Mouse (Mus musculus) heart, adult 8-10 months (tissue): ENCODE results near the gene N4bp2l2. TPM values are rescaled to one million over a fixed set of nuclear protein-coding genes. Genes with fewer than 3 reads are reported as not detected.
"Not testable (repeated sequence)": the region's sequence is repeated elsewhere in the genome, so short reads cannot be mapped to it uniquely, and the experiment has no call there.

Experiments
- DNase-seq: peaks from one replicate; pipeline ENCODE4 v3.0.0; 2022; ENCODE audit warnings: low spot score
- total RNA-seq, 4 experiments: library from RNA; stranded (reverse); gene quantifications; 2 replicates each; pipeline ENCODE4 v1.2.4; 2022

Gene N4bp2l2
- 10 to 100 TPM; 35.4 to 48.9 (median 41.5) TPM for total RNA-seq

DNA sequence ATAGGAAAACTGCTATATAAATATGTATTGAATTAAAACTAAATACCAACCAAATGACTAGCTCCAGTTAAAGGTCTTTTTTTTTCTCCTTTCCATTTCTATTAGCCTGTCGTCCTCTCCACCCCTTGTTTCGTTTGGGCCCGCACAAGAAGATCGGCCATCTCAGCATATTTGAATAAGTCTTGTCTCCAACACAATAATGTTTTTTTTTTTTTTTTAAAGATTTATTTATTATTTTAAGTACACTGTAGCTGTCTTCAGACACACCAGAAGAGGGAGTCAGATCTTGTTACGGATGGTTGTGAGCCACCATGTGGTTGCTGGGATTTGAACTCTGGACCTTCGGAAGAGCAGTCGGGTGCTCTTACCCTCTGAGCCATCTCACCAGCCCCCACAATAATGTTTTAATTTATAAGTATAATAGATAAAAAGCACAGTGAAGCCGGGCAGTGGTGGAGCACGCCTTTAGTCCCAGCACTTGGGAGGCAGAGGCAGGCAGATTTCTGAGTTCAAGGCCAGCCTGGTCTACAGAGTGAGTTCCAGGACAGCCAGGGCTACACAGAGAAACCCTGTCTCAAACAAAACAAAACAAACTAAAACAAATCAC, at the start of gene N4bp2l2:
Gene N4bp2l2 (minus strand): TSS at position 51 of the 607 bp plus-strand sequence.
- not testable (repeated sequence) for DNase-seq

DNA sequence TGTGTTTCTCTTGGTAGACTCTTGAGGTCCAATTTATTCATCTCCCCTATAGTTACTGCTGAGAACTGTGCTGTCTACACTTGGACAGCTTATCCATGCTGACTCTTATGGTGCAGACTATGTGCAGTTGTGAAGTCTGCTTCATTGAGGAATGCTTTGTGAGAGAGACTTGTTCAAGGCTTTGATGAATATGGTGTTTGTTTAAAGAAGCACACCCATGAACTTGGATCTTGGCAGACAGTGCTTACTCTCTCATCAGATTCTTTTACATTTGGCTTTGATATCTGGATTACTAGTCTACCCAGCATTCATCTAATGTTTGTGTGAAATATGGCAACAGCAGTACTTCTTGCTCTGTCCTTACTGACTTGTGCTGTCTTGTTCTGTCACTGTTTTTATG, 47.4 kb upstream of the N4bp2l2 start:
- no peak for DNase-seq

DNA sequence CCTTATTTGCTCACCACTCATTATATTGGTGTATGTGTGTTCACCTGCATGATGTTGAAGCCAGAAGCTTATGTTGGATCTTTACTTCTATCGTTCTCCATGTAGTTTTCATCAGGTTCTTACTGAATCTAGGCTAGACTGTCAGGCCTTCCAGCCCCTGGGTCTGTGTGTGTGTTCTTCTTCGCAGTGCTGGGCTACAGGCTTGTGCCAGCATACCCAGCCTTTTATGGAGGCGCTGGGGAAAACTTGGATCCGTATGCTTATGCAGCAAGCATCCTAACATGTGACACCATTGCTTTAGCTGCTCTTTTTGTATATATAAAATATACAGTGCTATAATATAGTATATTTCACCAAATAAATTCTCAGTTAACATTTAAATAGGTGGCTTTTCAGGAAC, 45.5 kb upstream of the N4bp2l2 start:
- DNase-seq: no peak

DNA sequence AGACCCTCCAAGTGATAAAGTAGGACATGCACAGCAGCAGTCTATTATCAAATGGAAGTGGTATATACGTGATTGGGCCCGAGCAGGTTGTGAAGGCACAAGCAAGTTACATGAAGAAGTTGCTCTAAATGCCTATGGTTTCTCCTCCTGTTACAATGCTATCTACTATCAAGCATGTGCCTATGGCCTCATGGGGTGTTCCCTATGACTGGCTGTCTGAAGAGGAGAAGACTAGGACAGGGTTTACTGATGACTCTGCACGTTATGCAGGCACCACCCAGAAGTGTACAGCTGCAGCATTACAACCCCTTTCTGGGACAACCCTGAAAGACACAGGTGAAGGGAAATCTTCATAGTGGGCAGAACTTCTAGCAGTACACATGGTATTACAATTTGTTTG, 41.2 kb upstream of the N4bp2l2 start:
- DNase-seq: not testable (repeated sequence)

DNA sequence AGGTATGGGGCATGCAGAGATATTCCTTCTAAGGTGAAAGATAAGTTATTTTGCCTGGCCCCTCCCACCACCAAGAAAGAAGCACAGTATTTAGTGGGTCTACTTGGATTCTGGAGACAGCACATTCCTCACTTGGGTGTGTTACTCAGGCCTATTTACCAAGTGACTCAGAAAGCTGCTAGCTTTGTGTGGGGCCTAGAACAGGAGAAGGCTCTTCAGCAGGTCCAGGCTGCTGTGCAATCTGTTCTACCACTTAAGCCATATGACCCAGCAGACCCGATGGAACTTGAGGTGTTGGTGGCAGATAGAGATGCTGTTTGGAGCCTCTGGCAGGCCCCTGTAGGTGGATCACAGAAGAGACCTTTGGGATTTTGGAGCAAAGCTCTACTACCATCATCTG, 40.7 kb upstream of the N4bp2l2 start:
- not testable (repeated sequence) for DNase-seq

DNA sequence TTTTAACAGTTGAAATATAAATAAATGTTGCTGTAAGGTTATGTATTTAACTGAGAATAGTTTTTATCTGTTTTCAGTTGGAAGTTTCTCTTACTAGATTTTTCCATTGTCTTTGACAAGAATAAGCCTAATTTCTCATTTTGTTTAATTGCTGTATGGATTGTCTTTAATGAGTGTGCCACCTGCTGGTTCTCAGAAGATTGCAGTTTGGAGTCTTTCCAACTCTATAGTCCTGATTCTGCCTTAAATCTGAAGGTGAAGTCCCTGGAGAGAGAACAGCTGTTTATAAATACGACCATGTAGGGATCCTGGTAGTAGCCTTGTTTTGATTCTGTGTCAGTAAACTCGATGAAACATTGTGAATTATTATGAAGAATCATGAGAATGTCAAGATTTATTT, 36.7 kb upstream of the N4bp2l2 start:
- DNase-seq: peak; percentile 58

DNA sequence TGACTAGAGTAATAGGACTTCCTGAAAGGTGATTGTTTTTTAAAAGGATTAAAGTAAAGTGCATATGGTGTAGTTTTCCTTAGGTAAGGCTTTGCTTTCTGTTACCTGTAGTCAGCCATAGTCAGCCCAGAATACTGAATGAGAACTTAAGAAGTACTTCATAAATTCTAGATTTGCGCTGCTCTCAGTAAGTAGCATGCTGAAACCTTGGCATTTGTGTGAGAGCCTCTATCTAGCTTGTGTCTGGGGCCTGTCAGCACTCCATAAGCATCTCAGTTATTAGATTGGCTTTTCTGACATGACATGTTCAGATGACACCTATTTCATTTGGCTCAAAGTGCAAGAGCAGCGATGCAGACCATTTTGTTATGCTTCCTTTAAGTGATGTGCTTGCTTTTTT, 27.3 kb upstream of the N4bp2l2 start:
- DNase-seq: no peak

DNA sequence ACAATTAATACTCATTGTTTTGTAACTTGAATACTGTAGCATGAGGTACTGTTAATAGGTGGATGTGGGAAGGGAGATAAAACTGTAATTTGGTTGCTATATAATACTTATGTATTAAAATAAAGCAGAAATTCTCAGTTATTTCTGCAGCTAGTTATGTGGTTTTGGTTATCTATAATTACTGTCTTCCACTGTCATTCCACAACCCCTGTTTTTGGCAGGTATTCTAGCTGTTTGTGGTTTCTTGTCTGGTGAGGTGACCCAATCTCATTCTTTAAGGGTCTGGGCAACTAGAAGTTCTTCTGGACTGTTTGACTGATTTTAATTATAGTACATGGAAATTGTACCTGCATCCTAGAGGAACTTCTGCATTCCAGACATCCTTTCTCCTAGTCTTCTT, 24.7 kb upstream of the N4bp2l2 start:
- no peak for DNase-seq

DNA sequence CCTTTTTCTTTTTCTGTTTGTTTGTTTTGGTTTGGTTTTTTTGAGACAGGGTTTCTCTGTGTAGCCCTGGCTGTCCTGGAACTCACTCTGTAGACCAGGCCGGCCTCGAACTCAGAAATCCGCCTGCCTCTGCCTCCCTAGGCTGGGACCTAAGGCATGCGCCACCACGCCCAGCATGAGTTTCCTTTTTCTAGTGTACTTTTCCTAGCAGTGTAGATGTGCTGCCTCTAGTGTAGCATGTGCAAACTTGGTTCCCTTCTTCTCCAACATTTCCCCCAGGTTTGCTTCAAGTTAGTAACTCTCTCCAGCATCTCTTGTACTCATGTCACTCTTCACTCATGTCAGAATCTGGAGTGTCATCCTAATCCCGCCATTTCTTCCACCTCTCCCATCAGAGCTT, 16.9 kb upstream of the N4bp2l2 start:
- DNase-seq: not testable (repeated sequence)

DNA sequence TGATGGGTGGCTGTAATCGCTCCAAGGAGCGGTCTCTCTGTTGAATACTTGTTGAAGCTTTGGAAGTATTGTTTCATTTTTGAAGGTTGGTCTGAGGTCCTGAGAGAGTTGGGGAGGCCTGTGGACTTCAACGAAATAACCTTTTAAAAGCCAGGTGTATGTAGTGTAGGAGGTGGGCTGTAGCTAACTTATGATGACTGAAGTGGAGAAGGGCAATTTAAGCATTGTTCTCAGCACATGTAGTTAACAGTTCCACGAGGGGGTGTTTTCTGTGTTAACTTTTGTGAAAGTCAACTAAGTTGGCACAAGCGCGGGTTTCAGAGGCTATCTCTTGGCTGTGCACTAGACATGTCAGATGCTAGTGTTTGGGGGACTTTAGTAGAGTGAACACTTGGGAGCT, 8.9 kb upstream of the N4bp2l2 start:
- no peak for DNase-seq

DNA sequence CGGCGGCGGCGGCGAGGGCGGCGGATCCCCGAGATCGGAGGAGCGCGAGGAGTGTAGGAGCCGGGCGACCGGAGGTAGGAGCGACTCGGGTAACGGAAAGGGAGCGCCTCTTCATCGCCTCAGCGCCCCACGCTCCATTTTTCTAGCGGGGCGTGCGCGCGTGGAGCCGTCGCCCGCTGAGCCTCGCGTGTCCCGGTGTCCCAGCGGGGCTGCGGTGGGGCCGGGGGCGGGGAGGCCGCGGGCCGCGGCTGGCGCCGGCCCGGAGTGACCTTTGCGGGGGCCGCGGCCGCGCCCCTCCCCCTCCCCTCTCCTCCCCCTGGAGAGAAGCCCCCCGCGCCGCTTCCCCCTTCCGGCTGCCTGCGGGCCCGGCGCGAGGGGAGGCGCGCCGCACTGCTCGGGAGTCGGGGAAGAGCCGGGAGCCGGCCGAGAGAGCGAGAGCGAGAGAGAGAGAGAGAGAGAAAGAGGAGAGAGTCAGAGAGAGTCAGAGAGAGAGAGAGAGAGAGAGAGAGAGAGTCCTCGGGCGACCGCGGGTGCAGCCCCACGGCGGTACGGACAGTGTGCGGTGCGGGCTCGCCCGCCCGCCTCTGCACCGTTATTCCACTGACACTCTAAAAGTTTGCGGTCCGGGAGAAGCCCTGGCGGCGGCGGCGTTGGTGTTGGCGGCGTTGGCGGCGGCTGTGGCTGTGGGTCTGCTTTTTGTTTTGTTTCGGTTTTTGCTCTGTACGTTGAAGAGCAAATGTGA, 8.1 kb upstream of the N4bp2l2 start:
- DNase-seq: no peak

DNA sequence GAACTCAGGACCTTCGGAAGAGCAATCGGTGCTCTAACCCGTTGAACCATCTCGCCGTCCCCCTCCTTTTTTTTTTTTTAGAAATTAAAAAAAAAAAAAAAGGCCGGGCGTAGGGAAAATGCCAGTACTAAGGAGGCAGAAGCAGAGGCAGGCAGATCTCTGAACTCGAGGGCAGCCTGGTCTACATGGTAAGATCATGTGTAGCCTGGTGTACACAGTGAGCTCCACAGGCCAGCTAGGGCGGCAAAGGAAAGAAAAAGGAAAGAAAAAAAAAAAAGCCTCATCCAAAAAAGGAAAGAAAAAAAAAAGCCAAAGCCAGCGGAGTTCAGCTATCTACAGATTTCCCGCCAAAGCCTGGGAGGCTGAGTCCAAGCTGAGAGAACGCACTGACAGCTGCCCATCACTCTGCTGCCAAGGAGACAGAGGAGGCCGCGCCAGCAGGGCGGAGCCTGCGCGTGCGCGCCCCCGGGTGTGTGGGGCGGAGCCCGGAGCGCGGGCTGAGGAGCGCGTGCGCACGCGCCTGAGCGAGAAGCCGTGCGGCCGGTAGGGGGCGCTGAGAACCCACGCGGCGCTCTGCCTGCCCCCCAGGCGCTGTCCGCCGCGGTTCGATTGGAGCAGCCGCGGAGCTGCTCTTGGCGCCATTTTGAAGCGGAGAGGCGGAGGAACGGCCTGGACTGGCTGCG, 7.3 kb upstream of the N4bp2l2 start, which contains the start of gene Pds5b:
Gene Pds5b (plus strand): TSS at position 587 of the 683 bp plus-strand sequence.
- DNase-seq: peak; percentile 88

DNA sequence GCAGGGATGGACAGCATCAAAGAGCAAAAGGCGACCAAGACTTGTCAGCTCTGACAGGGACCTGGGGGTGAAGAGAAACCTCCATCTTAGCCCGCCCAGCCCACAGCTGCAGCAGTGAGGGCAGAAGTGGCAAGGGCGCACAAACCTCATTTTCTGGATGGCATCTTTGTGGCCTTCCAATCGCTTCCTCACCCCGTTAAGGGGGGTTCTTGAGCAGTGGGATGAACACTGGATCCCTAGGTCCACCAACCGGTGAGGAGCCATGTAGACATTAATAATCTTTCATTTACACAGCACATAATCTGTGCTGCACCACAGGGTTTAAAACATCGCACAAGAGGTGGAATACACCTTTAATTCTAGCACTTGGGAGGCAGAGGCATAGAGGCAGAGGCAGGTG, 6.4 kb upstream of the N4bp2l2 start:
- no peak for DNase-seq

DNA sequence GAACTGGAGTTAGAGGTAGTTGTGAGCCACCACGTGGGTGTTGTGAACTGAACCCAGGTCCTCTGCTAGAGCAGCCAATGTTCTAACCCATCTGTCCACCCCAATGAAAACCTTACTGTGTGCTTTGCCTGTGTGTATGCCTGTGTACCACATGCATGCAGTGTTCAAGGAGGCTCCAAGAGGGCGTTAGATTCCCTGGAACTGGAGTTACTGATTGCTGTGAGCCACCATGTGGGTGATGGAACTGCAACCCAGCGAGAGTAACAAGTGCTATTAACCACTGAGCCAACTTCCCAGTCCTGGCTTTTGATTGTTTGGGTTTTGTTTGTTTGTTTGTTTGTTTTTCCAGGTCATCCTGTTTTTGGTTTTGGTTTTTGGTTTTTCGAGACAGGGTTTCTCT, 2.7 kb upstream of the N4bp2l2 start:
- DNase-seq: no peak

DNA sequence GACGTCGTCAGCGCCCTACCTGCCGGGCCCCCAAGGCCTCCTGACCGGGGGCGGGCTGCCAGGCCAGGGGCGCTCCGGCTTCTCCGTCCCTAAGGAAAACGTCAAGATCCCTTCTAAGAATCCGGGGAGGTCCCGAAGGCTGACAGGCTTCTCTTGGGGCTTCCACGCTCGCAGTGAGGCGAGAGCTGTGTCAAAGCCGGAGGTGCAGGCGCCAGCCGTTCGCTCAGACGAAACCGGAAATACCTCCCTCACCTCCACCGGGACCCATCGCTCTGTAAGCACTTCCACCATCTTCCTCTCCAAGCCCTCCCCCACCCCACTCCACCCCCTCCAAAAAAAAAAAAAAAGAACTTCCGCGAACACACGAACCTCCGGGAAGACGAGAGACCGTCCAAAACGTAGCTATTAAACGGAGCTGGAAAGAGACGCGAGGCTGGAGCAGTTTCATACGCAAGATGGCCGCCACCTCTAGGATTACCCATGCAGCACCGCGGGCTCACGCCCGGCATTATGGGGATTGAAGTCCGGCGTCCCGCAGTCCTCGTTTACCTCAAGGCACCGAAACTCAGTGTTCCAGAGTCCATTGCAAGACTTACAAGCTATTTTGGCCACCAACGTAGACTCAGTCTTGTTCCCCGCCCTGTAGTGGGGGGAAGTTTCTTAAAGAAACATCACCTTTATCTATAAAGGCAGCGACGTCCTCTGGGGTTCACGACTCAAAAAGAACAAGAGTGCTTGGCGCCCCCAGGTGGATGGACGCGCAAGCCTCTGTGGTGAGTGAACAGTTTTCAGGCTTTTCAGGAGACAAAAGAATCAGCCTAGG, 640 bp downstream of the N4bp2l2 start:
- peak; percentile 98 for DNase-seq

DNA sequence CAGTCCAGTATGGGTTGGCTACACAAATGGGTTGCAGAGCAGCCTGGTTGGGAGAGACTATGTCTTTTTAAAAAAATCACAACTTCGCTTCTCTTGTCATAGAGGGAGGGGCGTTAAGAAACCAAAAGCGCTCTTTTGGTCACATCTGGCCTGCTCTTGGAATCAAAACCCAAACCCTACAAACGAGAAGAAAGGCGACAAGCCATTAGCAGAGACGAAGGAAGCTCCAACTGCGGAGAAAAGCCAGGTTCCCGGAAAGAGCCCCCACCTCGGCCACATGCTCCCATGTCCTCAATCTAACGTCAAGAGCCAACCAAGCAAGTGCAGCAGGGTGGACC, 1.2 kb downstream of the N4bp2l2 start:
- no peak for DNase-seq

DNA sequence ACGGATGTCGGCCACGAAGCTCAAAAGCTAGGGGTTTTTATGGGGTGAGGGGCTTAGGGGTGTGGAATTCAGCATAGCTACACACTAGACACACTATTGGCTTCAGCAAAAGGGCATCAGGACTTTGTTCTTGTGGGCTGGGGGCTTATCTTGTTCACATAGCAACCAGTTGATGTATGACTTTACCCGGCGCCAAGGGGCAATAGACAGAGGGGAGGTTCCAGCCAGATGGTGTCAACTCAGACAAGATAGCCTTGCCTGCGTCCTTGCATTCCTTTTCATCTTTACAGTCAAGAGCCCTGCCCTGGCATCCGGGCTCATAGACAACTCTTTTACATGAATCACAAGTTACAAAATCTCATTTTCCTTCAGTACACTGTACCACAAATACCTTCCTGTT, 2.1 kb downstream of the N4bp2l2 start:
- DNase-seq: not testable (repeated sequence)

DNA sequence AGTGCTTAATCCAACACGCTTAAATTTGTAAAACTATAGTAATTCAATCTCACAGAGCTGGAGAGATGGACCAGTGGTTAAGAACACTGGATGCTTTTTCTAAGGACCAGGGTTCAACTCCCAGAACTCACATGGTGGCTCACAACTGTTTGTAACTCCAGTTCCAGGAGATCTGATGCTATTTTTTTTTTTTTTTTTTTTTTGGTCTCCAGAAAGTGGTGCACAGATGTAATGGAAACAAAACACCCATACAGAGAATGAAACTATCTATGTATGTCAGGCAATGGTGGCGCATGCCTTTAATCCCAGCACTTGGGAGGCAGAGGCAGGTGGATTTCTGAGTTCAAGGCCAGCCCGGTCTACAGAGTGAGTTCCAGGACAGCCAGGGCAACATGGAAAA, 5.7 kb downstream of the N4bp2l2 start:
- DNase-seq: not testable (repeated sequence)

DNA sequence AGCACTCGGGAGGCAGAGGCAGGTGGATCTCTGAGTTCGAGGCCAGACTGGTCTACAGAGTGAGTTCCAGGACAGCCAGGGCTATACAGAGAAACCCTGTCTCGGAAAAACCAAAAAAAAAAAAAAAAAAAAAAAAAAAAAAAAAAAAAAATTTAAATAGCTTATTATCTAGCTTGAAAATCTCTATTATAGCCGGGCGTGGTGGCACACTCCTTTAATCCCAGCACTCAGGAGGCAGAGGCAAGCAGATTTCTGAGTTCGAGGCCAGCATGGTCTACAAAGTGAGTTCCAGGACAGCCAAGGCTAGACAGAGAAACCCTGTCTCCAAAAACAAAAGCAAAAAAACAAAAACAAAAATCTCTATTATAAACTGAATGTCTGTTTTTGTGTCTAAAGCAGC, 6.6 kb downstream of the N4bp2l2 start:
- not testable (repeated sequence) for DNase-seq

DNA sequence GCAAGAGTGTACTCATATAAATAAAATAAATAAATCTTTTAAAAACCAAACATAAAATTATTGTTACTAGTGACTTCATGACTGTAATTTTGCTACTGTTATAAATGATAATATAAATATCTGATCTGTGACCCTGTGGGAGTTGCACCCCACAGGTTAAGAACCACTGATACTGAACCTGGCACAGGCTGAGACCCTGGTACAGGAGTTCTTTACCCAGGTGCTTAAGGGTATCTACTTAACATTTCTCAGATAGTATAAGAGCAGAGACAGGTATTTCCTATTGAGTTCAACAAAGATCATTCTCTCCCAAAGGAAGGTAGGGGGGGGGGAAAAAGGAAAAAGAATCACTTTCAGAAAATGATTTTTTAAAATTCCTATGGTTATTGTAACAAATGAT, 11.4 kb downstream of the N4bp2l2 start:
- no peak for DNase-seq

DNA sequence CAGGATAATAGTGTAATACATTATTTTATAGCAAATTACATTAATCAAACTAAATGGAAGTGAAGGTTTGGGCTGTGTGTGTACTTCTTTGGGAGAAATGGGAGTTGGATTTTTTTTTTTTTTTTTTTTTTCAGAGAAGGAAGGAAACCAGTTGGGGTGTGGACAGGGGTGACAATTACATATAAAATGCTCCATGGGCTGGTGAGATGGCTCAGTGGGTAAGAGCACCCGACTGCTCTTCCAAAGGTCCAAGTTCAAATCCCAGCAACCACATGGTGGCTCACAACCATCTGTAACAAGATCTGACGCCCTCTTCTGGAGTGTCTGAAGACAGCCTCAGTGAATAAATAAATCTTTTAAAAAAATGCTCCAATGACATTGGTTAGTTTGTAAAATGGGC, 13.4 kb downstream of the N4bp2l2 start:
- DNase-seq: no peak

DNA sequence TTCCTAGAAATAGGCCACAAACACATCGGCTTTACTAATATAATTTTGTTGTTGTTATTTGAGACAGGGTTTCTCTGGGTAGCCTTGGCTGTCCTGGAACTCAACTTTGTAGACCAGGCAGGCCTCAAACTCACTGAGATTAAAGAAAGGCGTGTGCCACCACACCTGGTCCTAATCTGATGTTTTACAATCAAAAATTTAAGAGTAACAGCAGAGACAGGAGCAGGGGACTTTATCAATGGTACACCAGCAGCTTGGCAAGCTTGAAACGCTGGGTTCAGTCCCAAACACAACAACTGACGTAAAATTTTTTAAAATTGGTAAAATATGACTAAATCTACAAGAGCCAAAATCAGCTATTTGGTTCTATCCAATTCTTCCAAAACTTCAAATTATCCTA, 21.1 kb downstream of the N4bp2l2 start:
- no peak for DNase-seq
